Mouse (Mus musculus): ENCODE data around the gene Slc50a1. TPM values are rescaled to one million over a fixed set of nuclear protein-coding genes. Genes with fewer than 3 reads are reported as not detected.

Gene Slc50a1
- 56.5 and 58.8 TPM in 2 replicates for polyA plus RNA-seq (2015; fragmentation: Nextera tagmentation; extraction: Ambion mirVana)

GRCm38 (mm10) chr3:89270051-89270755 is at the start of gene Slc50a1:
TSS of gene Slc50a1 (minus strand) at chr3:89270570.

GRCm38 (mm10) chr3:89280606-89281511 is 10.5 kb upstream of the Slc50a1 start, which contains the start of gene Efna1:
TSS of gene Efna1 (minus strand) at chr3:89281142.

GRCm38 (mm10) chr3:89259076-89259475 is 11.3 kb downstream of the Slc50a1 start, which contains the start of gene Dpm3:
TSS of gene Dpm3 (plus strand) at chr3:89259358.

GRCm38 (mm10) chr3:89246261-89247100 is 23.9 kb downstream of the Slc50a1 start, which contains the start of gene Trim46:
TSS of gene Trim46 (minus strand) at chr3:89246309.

GRCm38 (mm10) chr3:89245688-89246171 is 24.6 kb downstream of the Slc50a1 start, which contains the start of gene Krtcap2:
TSS of gene Krtcap2 (plus strand) at chr3:89245966.

GRCm38 (mm10) chr3:89228836-89229235 is 41.5 kb downstream of the Slc50a1 start, which contains the start of gene Muc1:
TSS of gene Muc1 (plus strand) at chr3:89229057.

GRCm38 (mm10) chr3:89226900-89227299 is 43.5 kb downstream of the Slc50a1 start, which contains the start of gene Mtx1:
TSS of gene Mtx1 (minus strand) at chr3:89227088.

MicroRNA genes within 50 kb of the gene (microRNA counts, 519-probe panel; counts per million panel counts)
- 3,231 counts per million, percentile 17 among the panel's probes with 10 or more counts for microRNA mmu-miR-92b

Small RNAs within 50 kb of the gene (microRNA-seq; reads per million reads assigned to microRNA genes)
- 1,755 reads per million, percentile 80 among the genes with 10 or more reads in this experiment for gene Mir92b

Other genes starting within 250 kb of the Slc50a1 start
- 99.3 and 116 TPM in 2 replicates for gene Rusc1, start 177.3 kb downstream of the Slc50a1 start, polyA plus RNA-seq (2015; fragmentation: Nextera tagmentation; extraction: Ambion mirVana)
- not detected in 2 replicates for gene Gm43738, start 169.5 kb downstream of the Slc50a1 start, polyA plus RNA-seq (2015; fragmentation: Nextera tagmentation; extraction: Ambion mirVana)
- gene Fdps, start 168.6 kb downstream of the Slc50a1 start, polyA plus RNA-seq (2015; fragmentation: Nextera tagmentation; extraction: Ambion mirVana) = 365 and 386 TPM in 2 replicates
- gene Pklr, start 134.4 kb downstream of the Slc50a1 start, polyA plus RNA-seq (2015; fragmentation: Nextera tagmentation; extraction: Ambion mirVana) = 0.05 and 0.23 TPM in 2 replicates
- 33.7 and 44.1 TPM in 2 replicates for gene Hcn3, start 110.4 kb downstream of the Slc50a1 start, polyA plus RNA-seq (2015; fragmentation: Nextera tagmentation; extraction: Ambion mirVana)
- 18.0 and 20.4 TPM in 2 replicates for gene Clk2, start 105.8 kb downstream of the Slc50a1 start, polyA plus RNA-seq (2015; fragmentation: Nextera tagmentation; extraction: Ambion mirVana)
- 157 and 167 TPM in 2 replicates for gene Scamp3, start 93.1 kb downstream of the Slc50a1 start, polyA plus RNA-seq (2015; fragmentation: Nextera tagmentation; extraction: Ambion mirVana)
- gene Fam189b, start 87.4 kb downstream of the Slc50a1 start, polyA plus RNA-seq (2015; fragmentation: Nextera tagmentation; extraction: Ambion mirVana) = 32.2 and 35.7 TPM in 2 replicates
- 44.1 and 48.5 TPM in 2 replicates for gene Gba, start 67.6 kb downstream of the Slc50a1 start, polyA plus RNA-seq (2015; fragmentation: Nextera tagmentation; extraction: Ambion mirVana)
- 43.9 and 50.6 TPM in 2 replicates for gene Thbs3, start 55.4 kb downstream of the Slc50a1 start, polyA plus RNA-seq (2015; fragmentation: Nextera tagmentation; extraction: Ambion mirVana)
- 160 and 167 TPM in 2 replicates for gene Mtx1, start 43.5 kb downstream of the Slc50a1 start, polyA plus RNA-seq (2015; fragmentation: Nextera tagmentation; extraction: Ambion mirVana)
- 0.67 and 1.2 TPM in 2 replicates for gene Muc1, start 41.5 kb downstream of the Slc50a1 start, polyA plus RNA-seq (2015; fragmentation: Nextera tagmentation; extraction: Ambion mirVana)
- 272 and 290 TPM in 2 replicates for gene Krtcap2, start 24.6 kb downstream of the Slc50a1 start, polyA plus RNA-seq (2015; fragmentation: Nextera tagmentation; extraction: Ambion mirVana)
- gene Trim46, start 24.3 kb downstream of the Slc50a1 start, polyA plus RNA-seq (2015; fragmentation: Nextera tagmentation; extraction: Ambion mirVana) = 48.0 and 58.9 TPM in 2 replicates
- gene Dpm3, start 11.2 kb downstream of the Slc50a1 start, polyA plus RNA-seq (2015; fragmentation: Nextera tagmentation; extraction: Ambion mirVana) = 131 and 136 TPM in 2 replicates
- 7.1 and 9.8 TPM in 2 replicates for gene Efna1, start 10.6 kb upstream of the Slc50a1 start, polyA plus RNA-seq (2015; fragmentation: Nextera tagmentation; extraction: Ambion mirVana)
- gene Efna3, start 52.4 kb upstream of the Slc50a1 start, polyA plus RNA-seq (2015; fragmentation: Nextera tagmentation; extraction: Ambion mirVana) = 90.5 and 99.5 TPM in 2 replicates
- 2.2 and 2.3 TPM in 2 replicates for gene Efna4, start 67.5 kb upstream of the Slc50a1 start, polyA plus RNA-seq (2015; fragmentation: Nextera tagmentation; extraction: Ambion mirVana)
- gene Adam15, start 79.4 kb upstream of the Slc50a1 start, polyA plus RNA-seq (2015; fragmentation: Nextera tagmentation; extraction: Ambion mirVana) = 77.7 and 84.5 TPM in 2 replicates
- 0.26 and 0.42 TPM in 2 replicates for gene Dcst2, start 91.4 kb upstream of the Slc50a1 start, polyA plus RNA-seq (2015; fragmentation: Nextera tagmentation; extraction: Ambion mirVana)
- gene Dcst1, start 94.7 kb upstream of the Slc50a1 start, polyA plus RNA-seq (2015; fragmentation: Nextera tagmentation; extraction: Ambion mirVana) = 1.4 and 1.6 TPM in 2 replicates
- gene Zbtb7b, start 124.2 kb upstream of the Slc50a1 start, polyA plus RNA-seq (2015; fragmentation: Nextera tagmentation; extraction: Ambion mirVana) = 1.1 and 1.4 TPM in 2 replicates
- not detected in 2 replicates for gene Lenep, start 132.2 kb upstream of the Slc50a1 start, polyA plus RNA-seq (2015; fragmentation: Nextera tagmentation; extraction: Ambion mirVana)
- 22.5 and 26.6 TPM in 2 replicates for gene Flad1, start 141.3 kb upstream of the Slc50a1 start, polyA plus RNA-seq (2015; fragmentation: Nextera tagmentation; extraction: Ambion mirVana)
- gene Cks1b, start 147.8 kb upstream of the Slc50a1 start, polyA plus RNA-seq (2015; fragmentation: Nextera tagmentation; extraction: Ambion mirVana) = 65.2 and 67.0 TPM in 2 replicates
- 13.9 and 16.1 TPM in 2 replicates for gene Shc1, start 147.9 kb upstream of the Slc50a1 start, polyA plus RNA-seq (2015; fragmentation: Nextera tagmentation; extraction: Ambion mirVana)
- 33.8 and 34.4 TPM in 2 replicates for gene Pygo2, start 159.6 kb upstream of the Slc50a1 start, polyA plus RNA-seq (2015; fragmentation: Nextera tagmentation; extraction: Ambion mirVana)
- 25.3 and 29.2 TPM in 2 replicates for gene Pbxip1, start 166.1 kb upstream of the Slc50a1 start, polyA plus RNA-seq (2015; fragmentation: Nextera tagmentation; extraction: Ambion mirVana)
- 136 and 148 TPM in 2 replicates for gene Pmvk, start 184.0 kb upstream of the Slc50a1 start, polyA plus RNA-seq (2015; fragmentation: Nextera tagmentation; extraction: Ambion mirVana)
- 9.1 and 11.3 TPM in 2 replicates for gene Kcnn3, start 249.6 kb upstream of the Slc50a1 start, polyA plus RNA-seq (2015; fragmentation: Nextera tagmentation; extraction: Ambion mirVana)

Measured in neural tube, postnatal 0 days (tissue).